Mouse (Mus musculus) right cerebral cortex, postnatal 14 days (tissue): Measurements from ENCODE around the gene Olfr1099.

Experiments used
- DNase-seq: peaks from one replicate; pipeline ENCODE4 v3.0.0; 2022

The Olfr1099 gene

GRCm38 (mm10) chr2:86960593-86960992 lies at the start of gene Olfr1099:
TSS of gene Olfr1099 (minus strand) at chr2:86960693.
- DNase-seq: no peak

GRCm38 (mm10) chr2:86998098-86998497 lies 37.6 kb upstream of the Olfr1099 start, which contains the start of gene Olfr1102:
TSS of gene Olfr1102 (plus strand) at chr2:86998398.
- no peak for DNase-seq

GRCm38 (mm10) chr2:86991121-86991520 lies 30.6 kb upstream of the Olfr1099 start, which contains the start of gene Olfr1101:
TSS of gene Olfr1101 (minus strand) at chr2:86991221.
- no peak for DNase-seq

- DNase-seq: no peak
These were observed 19.4 kb upstream of the Olfr1099 start, which contains the start of gene Olfr1100 for GRCm38 (mm10) chr2:86979854-86980253. TSS of gene Olfr1100 (minus strand) at chr2:86979954.

GRCm38 (mm10) chr2:86926557-86926956 lies 33.9 kb downstream of the Olfr1099 start:
- no peak for DNase-seq

GRCm38 (mm10) chr2:86924445-86924844 lies 36.0 kb downstream of the Olfr1099 start, which contains the start of gene Olfr1098:
TSS of gene Olfr1098 (minus strand) at chr2:86924545.
- no peak for DNase-seq

GRCm38 (mm10) chr2:86905647-86906046 lies 54.8 kb downstream of the Olfr1099 start:
- DNase-seq: no peak
